Mouse (Mus musculus): ENCODE measurements around the gene Ppp6r3. TPM values are rescaled to one million over a fixed set of nuclear protein-coding genes. Genes with fewer than 3 reads are reported as not detected.

Gene Ppp6r3
- polyA plus RNA-seq, 1 experiment = 34.4 TPM

GRCm38 (mm10) chr19:3440667-3441066 lies 134.9 kb downstream of the Ppp6r3 start:
- DNase-seq (ENCODE audit: low read depth in 1 of 2, low spot score in 2 of 2) = no peak
- H3K36me3 ChIP-seq (ENCODE audit: control insufficient read depth, insufficient read depth, low read length) = no peaks in the 10 kb centered on the region
- TF ChIP-seq CTCF (IDR thresholded peaks at IDR 0.05; ENCODE audit: extremely low read depth, insufficient read depth, insufficient read length, insufficient replicate concordance) (no peak), POLR2A (IDR thresholded peaks at IDR 0.05; ENCODE audit: low read depth, low read length) (no peak)
- H3K27ac ChIP-seq (ENCODE audit: insufficient read depth, low read length) = no peak overlapping the region
- no peaks in the 10 kb centered on the region for H3K27me3 ChIP-seq (ENCODE audit: control insufficient read depth, insufficient read depth, low read length)
- 0 out of 2 replicates have a peak, but pooled peaks cover 4% of the 10 kb centered on the region for H3K4me1 ChIP-seq (ENCODE audit: control insufficient read depth, insufficient read depth, insufficient read length)
- no peak overlapping the region for H3K4me3 ChIP-seq (ENCODE audit: extremely low read depth, insufficient read depth, insufficient read length)
- 11% methylated on average over 5 of the region's 5 CpGs for WGBS

GRCm38 (mm10) chr19:3437980-3438379 lies 137.6 kb downstream of the Ppp6r3 start:
- Histone ChIP-seq H3K36me3 (ENCODE audit: control insufficient read depth, insufficient read depth, low read length) (no peaks in the 10 kb centered on the region), H3K27ac (ENCODE audit: insufficient read depth, low read length) (no peak overlapping the region), H3K4me3 (ENCODE audit: extremely low read depth, insufficient read depth, insufficient read length) (no peak overlapping the region), H3K4me1 (ENCODE audit: control insufficient read depth, insufficient read depth, insufficient read length) (0 out of 2 replicates have a peak, but pooled peaks cover 4% of the 10 kb centered on the region), H3K27me3 (ENCODE audit: control insufficient read depth, insufficient read depth, low read length) (no peaks in the 10 kb centered on the region)
- 81% methylated on average over 5 of the region's 5 CpGs for whole genome bisulfite sequencing
- TF ChIP-seq CTCF (IDR thresholded peaks at IDR 0.05; ENCODE audit: extremely low read depth, insufficient read depth, insufficient read length, insufficient replicate concordance) (no peak), POLR2A (IDR thresholded peaks at IDR 0.05; ENCODE audit: low read depth, low read length) (no peak)
- no peak for DNase-seq (ENCODE audit: low read depth in 1 of 2, low spot score in 2 of 2)

DNA sequence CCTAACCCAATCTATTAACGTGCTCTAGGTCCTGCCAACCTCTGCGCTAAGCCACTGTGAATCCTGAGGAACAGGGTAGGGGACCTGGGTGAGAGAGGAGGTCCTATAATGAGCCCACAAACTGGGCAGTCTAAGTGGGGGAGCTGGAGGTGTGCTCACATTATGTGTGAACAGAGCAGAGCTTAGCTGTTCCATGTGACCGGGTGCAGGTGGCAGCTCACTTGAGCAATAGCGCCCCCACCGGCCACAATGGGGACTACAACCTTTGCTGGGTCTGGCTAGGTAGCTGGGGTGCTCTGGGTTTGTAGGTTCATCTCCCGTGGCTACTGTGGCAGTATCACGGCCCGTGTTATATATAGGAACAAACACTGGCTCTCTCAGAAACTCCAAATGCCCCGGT lies 138.7 kb downstream of the Ppp6r3 start:
- no peak overlapping the region for H3K27ac ChIP-seq (ENCODE audit: insufficient read depth, low read length)
- WGBS = 53% methylated on average over 9 of the region's 9 CpGs

GRCm38 (mm10) chr19:3435824-3436223 lies 139.7 kb downstream of the Ppp6r3 start:
- Histone ChIP-seq H3K4me1 (ENCODE audit: control insufficient read depth, insufficient read depth, insufficient read length) (peaks cover 5% of the 10 kb centered on the region; the same call in 1 of the 2 replicates), H3K4me3 (ENCODE audit: extremely low read depth, insufficient read depth, insufficient read length) (no peak overlapping the region), H3K27me3 (ENCODE audit: control insufficient read depth, insufficient read depth, low read length) (no peaks in the 10 kb centered on the region), H3K36me3 (ENCODE audit: control insufficient read depth, insufficient read depth, low read length) (no peaks in the 10 kb centered on the region), H3K27ac (ENCODE audit: insufficient read depth, low read length) (no peak overlapping the region)
- TF ChIP-seq CTCF (IDR thresholded peaks at IDR 0.05; ENCODE audit: extremely low read depth, insufficient read depth, insufficient read length, insufficient replicate concordance) (no peak), POLR2A (IDR thresholded peaks at IDR 0.05; ENCODE audit: low read depth, low read length) (no peak)
- 83% methylated on average over 3 of the region's 3 CpGs for WGBS
- no peak for DNase-seq (ENCODE audit: low read depth in 1 of 2, low spot score in 2 of 2)

More for the DNA sequence above, 138.7 kb downstream of the Ppp6r3 start:
- Histone ChIP-seq H3K4me3 (ENCODE audit: extremely low read depth, insufficient read depth, insufficient read length) (no peak overlapping the region), H3K4me1 (ENCODE audit: control insufficient read depth, insufficient read depth, insufficient read length) (0 out of 2 replicates have a peak, but pooled peaks cover 4% of the 10 kb centered on the region), H3K36me3 (ENCODE audit: control insufficient read depth, insufficient read depth, low read length) (no peaks in the 10 kb centered on the region), H3K27me3 (ENCODE audit: control insufficient read depth, insufficient read depth, low read length) (no peaks in the 10 kb centered on the region)
- TF ChIP-seq CTCF (IDR thresholded peaks at IDR 0.05; ENCODE audit: extremely low read depth, insufficient read depth, insufficient read length, insufficient replicate concordance) (peak; percentile 46; the same call in 1 of the 2 replicates), POLR2A (IDR thresholded peaks at IDR 0.05; ENCODE audit: low read depth, low read length) (no peak)
- DNase-seq (ENCODE audit: low read depth in 1 of 2, low spot score in 2 of 2) = no peak

DNA sequence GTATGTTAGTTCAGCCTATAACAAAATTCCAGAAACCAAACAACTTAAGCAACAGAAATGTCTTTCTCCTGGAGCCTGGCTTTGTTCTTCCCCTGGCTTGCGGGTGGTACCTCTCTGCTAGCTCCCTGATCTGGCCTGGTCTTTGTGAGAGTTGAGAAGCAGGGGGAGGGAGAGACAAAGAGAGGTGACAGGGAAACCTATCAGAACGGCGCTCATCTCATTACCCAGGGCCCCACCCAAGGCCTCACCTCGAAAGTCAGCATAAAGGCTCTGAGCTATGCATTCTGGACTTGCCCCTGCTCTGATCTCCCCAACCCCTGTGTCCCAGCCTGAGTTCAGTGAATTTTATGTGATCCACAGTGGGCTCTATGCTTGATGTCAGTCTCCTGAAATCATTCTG lies 140.9 kb downstream of the Ppp6r3 start:
- WGBS = 79% methylated on average over 4 of the region's 4 CpGs
- peaks cover 5% of the 10 kb centered on the region; the same call in 1 of the 2 replicates for H3K4me1 ChIP-seq (ENCODE audit: control insufficient read depth, insufficient read depth, insufficient read length)
- TF ChIP-seq CTCF (IDR thresholded peaks at IDR 0.05; ENCODE audit: extremely low read depth, insufficient read depth, insufficient read length, insufficient replicate concordance) = no peak
- TF ChIP-seq POLR2A (IDR thresholded peaks at IDR 0.05; ENCODE audit: low read depth, low read length) = no peak

GRCm38 (mm10) chr19:3434124-3434523 lies 141.4 kb downstream of the Ppp6r3 start:
- WGBS = 57% methylated on average over 4 of the region's 4 CpGs
- H3K4me1 ChIP-seq (ENCODE audit: control insufficient read depth, insufficient read depth, insufficient read length) = peaks cover 5% of the 10 kb centered on the region; the same call in 1 of the 2 replicates
- H3K4me3 ChIP-seq (ENCODE audit: extremely low read depth, insufficient read depth, insufficient read length) = no peak overlapping the region
- TF ChIP-seq CTCF (IDR thresholded peaks at IDR 0.05; ENCODE audit: extremely low read depth, insufficient read depth, insufficient read length, insufficient replicate concordance) (no peak), POLR2A (IDR thresholded peaks at IDR 0.05; ENCODE audit: low read depth, low read length) (no peak)
- H3K27me3 ChIP-seq (ENCODE audit: control insufficient read depth, insufficient read depth, low read length) = no peaks in the 10 kb centered on the region
- H3K27ac ChIP-seq (ENCODE audit: insufficient read depth, low read length) = no peak overlapping the region
- DNase-seq (ENCODE audit: low read depth in 1 of 2, low spot score in 2 of 2) = no peak
- no peaks in the 10 kb centered on the region for H3K36me3 ChIP-seq (ENCODE audit: control insufficient read depth, insufficient read depth, low read length)

More for the DNA sequence above, 140.9 kb downstream of the Ppp6r3 start:
- DNase-seq (ENCODE audit: low read depth in 1 of 2, low spot score in 2 of 2) = no peak
- Histone ChIP-seq H3K36me3 (ENCODE audit: control insufficient read depth, insufficient read depth, low read length) (no peaks in the 10 kb centered on the region), H3K27ac (ENCODE audit: insufficient read depth, low read length) (no peak overlapping the region), H3K4me3 (ENCODE audit: extremely low read depth, insufficient read depth, insufficient read length) (no peak overlapping the region), H3K27me3 (ENCODE audit: control insufficient read depth, insufficient read depth, low read length) (no peaks in the 10 kb centered on the region)

DNA sequence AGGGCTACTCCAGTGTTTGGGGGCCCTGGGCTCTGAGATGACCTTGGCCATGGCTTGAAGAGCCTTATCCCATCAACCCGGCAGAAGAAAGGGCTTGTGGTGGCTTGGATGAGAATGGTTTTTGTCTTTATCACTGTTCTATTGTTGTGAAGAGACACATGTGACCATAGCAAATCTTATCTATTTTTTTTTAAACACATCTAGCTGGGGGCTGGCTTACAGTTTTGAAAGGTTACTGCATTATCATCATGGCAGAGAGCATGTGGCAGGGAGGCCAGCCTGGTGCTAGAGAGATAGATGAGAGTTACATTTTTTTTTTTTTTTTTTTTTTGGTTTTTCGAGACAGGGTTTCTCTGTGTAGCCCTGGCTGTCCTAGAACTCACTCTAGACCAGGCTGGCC lies 143.6 kb downstream of the Ppp6r3 start:
- peaks cover 5% of the 10 kb centered on the region; the same call in 1 of the 2 replicates for H3K4me1 ChIP-seq (ENCODE audit: control insufficient read depth, insufficient read depth, insufficient read length)
- DNase-seq (ENCODE audit: low read depth in 1 of 2, low spot score in 2 of 2) = no peak
- 77% methylated on average over 2 of the region's 2 CpGs for WGBS
- H3K4me3 ChIP-seq (ENCODE audit: extremely low read depth, insufficient read depth, insufficient read length) = no peak overlapping the region
- no peak overlapping the region for H3K27ac ChIP-seq (ENCODE audit: insufficient read depth, low read length)
- H3K36me3 ChIP-seq (ENCODE audit: control insufficient read depth, insufficient read depth, low read length) = no peaks in the 10 kb centered on the region
- H3K27me3 ChIP-seq (ENCODE audit: control insufficient read depth, insufficient read depth, low read length) = no peaks in the 10 kb centered on the region
- TF ChIP-seq CTCF (IDR thresholded peaks at IDR 0.05; ENCODE audit: extremely low read depth, insufficient read depth, insufficient read length, insufficient replicate concordance) (no peak), POLR2A (IDR thresholded peaks at IDR 0.05; ENCODE audit: low read depth, low read length) (no peak)
